Mouse (Mus musculus) brain, embryonic 18.5 days (tissue): ENCODE results near the gene Abcc2.

Source experiments
- DNase-seq: peaks from one replicate; pipeline ENCODE4 v3.0.0-alpha.2; 2012; ENCODE audit warnings: low read depth, low spot score

Gene Abcc2

DNA sequence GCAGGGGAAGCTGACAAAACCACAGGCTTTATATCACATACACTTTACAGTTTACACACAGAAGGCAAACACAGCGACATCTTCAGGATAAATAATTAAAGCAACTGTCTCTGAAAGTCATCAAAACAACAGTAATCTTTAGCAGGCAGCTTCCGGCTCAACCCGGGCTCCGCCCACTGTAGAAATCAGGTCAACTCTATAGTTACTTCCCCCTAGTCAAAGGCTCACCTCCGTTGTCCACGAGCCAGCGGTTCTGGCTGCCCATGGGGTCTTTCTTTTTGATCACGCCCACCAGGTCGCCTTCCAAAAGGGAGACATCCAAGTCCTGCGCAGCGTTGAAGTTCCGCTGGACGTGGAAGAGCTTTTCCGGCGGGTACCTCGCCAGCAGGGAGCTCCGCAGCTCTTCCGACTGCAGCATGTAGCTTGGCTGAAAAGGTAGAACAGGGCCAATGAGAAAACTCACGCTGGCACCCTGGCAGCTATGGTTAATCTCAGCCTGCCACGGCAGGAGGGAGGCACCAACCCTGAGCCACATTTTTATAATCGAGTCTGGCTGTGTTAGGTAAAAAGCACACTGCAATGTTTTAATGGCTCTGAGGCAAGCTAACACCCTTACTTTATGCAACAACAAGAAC, 70.1 kb downstream of the Abcc2 start:
- DNase-seq = no peak

- no peak for DNase-seq
These were observed 71.0 kb downstream of the Abcc2 start for GRCm38 (mm10) chr19:43852837-43853545.

- no peak for DNase-seq
These were observed 75.4 kb downstream of the Abcc2 start for GRCm38 (mm10) chr19:43857347-43857746.

GRCm38 (mm10) chr19:43870418-43870817, 88.4 kb downstream of the Abcc2 start:
- no peak for DNase-seq

- no peak for DNase-seq
These were observed 92.4 kb downstream of the Abcc2 start for GRCm38 (mm10) chr19:43874351-43874750.

- no peak for DNase-seq
These were observed 94.0 kb downstream of the Abcc2 start for GRCm38 (mm10) chr19:43875996-43876395.

- DNase-seq = no peak
These were observed 95.4 kb downstream of the Abcc2 start for GRCm38 (mm10) chr19:43877364-43877763.

- DNase-seq = no peak
These were observed 96.4 kb downstream of the Abcc2 start for GRCm38 (mm10) chr19:43878111-43879092.

- peak; percentile 42 for DNase-seq
These were observed 97.6 kb downstream of the Abcc2 start for GRCm38 (mm10) chr19:43879401-43880212.

DNA sequence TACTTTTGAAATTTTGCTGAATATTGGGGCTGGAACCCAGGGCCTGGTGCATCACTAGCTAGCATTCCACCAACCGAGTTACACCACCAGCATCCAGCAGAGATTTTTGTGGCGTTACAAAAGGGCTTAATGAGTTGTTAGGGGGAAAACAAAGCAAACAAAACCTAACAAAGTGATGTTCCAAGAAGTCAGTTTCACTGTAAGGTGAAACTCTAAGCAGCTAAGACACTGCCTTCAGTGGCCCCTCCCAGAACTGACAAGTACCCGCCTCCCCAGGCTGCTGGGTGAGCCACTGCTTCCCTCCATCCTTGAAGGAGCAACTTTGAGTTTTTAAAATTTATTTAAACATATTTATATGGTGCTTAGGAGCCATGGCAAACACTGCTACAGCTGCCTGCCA, 98.4 kb downstream of the Abcc2 start:
- no peak for DNase-seq

DNA sequence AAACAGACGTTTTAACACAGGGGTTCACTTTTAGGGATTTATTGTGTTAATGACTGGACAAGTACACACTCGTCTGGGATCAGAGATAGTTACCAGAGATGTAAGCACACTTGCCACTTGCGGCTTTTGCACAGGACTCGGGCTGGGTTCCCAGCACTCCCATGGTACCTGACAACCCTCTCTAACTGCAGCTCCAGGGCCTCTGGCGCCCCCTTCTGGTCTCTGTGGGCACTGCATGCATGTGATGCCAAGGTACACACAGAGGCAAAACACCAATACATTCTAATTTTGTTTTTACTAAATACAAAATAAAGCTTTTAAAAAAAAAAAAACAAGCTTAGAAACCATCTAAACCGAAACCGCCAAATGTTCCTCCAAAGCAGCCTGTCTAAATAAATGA, 99.6 kb downstream of the Abcc2 start:
- DNase-seq = no peak

DNA sequence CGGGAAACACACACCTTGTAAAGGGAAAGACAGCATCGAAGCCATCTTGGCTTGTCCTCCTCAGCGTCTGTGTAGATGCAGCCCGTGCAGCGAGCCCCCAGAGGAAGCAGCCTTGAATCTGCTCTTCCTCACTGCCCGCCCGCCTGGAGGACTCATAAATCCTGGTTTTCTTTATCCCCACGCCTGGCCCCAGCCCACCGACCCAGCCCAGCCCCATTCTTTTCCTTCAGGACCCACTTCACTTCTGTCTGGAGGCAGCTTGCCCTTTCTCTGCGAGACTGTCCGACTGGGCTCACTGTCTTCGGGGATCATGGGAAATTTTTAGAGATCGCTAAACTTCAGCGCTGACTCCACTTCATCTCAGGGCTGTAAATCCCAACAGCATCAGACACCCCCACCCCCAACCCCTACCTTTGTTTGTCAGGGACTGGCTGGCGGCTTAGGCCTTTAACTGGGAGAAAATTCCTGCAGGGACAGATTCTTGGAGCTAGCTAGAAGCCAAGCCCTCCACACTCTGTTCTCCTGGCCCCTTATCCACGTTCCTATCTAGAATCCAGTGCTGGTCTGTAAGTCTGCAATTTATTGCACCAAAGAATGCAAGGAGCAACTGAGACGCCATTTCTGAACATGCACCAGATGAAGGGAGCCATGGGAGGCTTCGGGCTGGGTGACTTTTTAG, 101.0 kb downstream of the Abcc2 start:
- DNase-seq = no peak

DNA sequence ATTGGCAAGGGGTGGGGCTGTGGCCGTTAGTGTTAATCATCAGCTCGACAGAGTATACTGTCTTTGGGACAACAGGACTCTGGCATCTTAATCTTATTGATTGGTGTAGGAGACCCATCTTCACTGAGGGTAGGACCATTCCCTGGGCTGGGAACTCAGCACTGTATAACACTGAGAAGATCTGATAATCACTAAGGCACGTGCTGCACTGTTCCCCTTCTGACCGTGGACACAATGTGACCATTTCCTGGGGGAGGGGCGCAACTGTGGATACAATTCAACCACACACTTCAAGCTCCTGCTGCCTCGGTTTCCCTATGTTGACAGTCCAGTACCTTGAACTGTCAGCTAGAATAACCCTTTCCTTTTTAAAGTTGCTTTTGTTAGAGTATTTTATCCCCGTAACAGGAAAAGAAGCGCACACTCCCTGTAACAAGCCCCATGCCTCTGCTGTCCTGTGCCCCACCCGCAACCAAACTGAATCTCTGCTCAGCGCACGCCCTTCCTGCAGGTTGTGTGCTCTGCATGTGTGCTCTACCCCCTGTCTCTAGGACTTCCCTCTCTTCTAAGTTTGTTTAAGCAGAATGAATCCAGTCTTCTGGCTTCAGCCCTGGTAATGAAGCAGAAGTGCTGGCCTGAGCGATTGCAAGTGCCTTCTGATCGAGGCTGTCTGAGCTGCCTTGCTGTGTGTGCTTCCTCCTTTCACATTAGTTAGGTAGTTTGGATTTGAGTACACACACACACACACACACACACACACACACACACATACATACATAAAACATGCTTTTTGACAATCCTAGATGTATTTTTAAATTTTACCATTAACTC, 102.9 kb downstream of the Abcc2 start:
- no peak for DNase-seq

DNA sequence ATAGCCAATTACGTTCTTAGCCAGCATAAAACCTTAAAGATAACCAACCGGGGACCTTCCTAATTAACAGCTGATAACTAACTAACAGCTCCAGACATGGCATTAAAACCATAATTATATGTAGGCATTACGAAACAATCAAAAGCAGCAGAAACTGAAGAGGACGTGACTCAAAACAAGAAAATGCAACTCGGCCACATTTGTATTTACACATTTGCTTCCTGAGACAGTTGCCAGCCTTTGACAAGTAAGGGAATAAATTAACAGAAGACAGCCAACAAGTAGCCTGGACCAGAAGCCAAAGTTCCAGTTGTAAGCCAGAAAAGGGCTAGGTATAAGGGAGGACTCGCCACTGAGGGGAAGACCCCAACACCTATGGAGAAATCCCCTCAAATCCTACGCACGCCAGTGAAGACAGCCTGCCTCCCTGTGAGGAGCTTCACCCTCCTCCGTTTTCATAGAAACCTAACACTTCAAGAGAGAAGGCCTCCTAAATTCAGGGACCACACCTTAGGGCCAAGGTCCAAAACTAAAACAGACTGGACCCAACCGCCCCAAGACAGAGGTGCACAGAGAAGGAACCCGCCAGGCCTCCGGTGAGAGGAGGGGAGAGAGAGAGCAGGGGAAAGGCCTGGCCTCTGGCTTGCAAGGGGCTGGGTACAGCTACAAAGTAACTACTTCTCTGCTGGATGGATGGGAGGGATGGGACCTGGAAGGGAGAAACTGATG, 104.5 kb downstream of the Abcc2 start:
- no peak for DNase-seq

- DNase-seq = no peak
These were observed 105.2 kb downstream of the Abcc2 start for GRCm38 (mm10) chr19:43887242-43887641.

- no peak for DNase-seq
These were observed 105.7 kb downstream of the Abcc2 start for GRCm38 (mm10) chr19:43887725-43888124.
